Mouse (Mus musculus): Measurements from ENCODE around the gene Map2k4. TPM values are rescaled to one million over a fixed set of nuclear protein-coding genes. Genes with fewer than 3 reads are reported as not detected.

Map2k4 gene
- polyA plus RNA-seq, 1 experiment from 2014 or later = 68.7 TPM

MicroRNA genes within 50 kb of the gene (microRNA counts, 519-probe panel; counts per million panel counts)
- microRNA mmu-miR-744 = 470 counts per million, percentile 58 among the panel's probes with 10 or more counts

Small RNAs within 50 kb of the gene (microRNA-seq; reads per million reads assigned to microRNA genes)
- 6,734 reads per million, percentile 91 among the genes with 10 or more reads in this experiment for gene Mir744

Other genes with a start within 250 kb of the Map2k4 start
- gene Zkscan6, start 18.9 kb upstream of the Map2k4 start, polyA plus RNA-seq (2016; fragmentation: Nextera tagmentation; extraction: Ambion mirVana) = 16.9 and 18.4 TPM in 2 replicates

All from hindbrain, embryonic 12.5 days (tissue).